Mouse (Mus musculus) heart, postnatal 0 days (tissue): Measurements from ENCODE around the gene Prkcb.

ENCODE experiments used
- CTCF ChIP-seq: IDR thresholded peaks from 2 replicates; pipeline ENCODE4 v1.5.1; 2016; ENCODE audit warnings: antibody characterized with exemption, control low read depth, low read depth
- EP300 ChIP-seq: IDR thresholded peaks from 2 replicates; pipeline ENCODE4 v1.6.1; 2016; ENCODE audit warnings: antibody characterized with exemption, low read depth

DNA sequence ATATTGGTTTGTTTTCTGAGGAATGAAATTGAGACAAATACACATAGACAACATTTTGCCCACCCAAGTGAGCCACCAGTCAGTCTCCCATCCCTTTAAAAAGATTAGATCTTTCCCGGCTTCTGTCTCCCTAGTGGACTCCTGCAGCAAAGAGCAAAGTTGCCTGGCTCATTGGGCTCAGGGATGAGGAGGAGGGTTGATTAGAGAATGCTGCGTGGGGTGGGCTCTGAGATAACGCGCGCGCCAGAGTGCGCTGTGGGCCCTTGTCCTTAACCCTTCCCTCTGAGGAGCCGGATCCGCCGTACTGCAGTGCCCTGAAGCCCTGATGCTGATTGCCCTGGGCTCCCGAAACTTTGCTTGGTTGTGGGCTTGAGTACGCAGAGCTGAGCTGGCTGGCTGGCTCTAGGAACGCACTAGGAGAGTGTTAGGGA, 381.9 kb downstream of the Prkcb start, which contains the start of gene Cacng3:
- TF ChIP-seq CTCF (no peak), EP300 (no peak)
